Mouse (Mus musculus) intestine, embryonic 14.5 days (tissue): ENCODE measurements at regions not wholly inside any gene's neighbourhood (a gene's known extent, or its start where the extent isn't known, plus 50 kb on each side); places are given as distances from the start of the nearest gene placed in this dataset.

ENCODE experiments used
- ATAC-seq: fragments of 200-750 bp; cut with Nextera tagmentation; replicated peaks from 2 replicates; pipeline ENCODE4 v1.8.0; 2017; ENCODE audit warnings: low read depth, moderate number of reproducible peaks, moderate TSS enrichment, moderate library complexity; ENCODE audit not compliant: low FRiP score, low TSS enrichment
- DNase-seq: peaks from one replicate; pipeline ENCODE4 v3.0.0-alpha.2; 2018; ENCODE audit warnings: low spot score
- H3K27ac ChIP-seq: fragments of 300-500 bp; sonication (generic); 2 replicates; pipeline ENCODE4 v1.5.1; 2014; ENCODE audit warnings: low read depth, mild to moderate bottlenecking, control low read depth
- H3K27me3 ChIP-seq: fragments of 300-500 bp; sonication (generic); replicated peaks from 2 replicates; pipeline ENCODE4 v1.6.1; 2014; ENCODE audit warnings: low read length, control low read depth; ENCODE audit not compliant: control insufficient read depth, insufficient read depth
- H3K36me3 ChIP-seq: fragments of 300-500 bp; sonication (generic); 2 replicates; pipeline ENCODE4 v1.6.1; 2014; ENCODE audit warnings: low read length, control low read depth; ENCODE audit not compliant: control insufficient read depth, insufficient read depth
- H3K4me1 ChIP-seq: fragments of 300-500 bp; sonication (generic); replicated peaks from 2 replicates; pipeline ENCODE4 v1.6.1; 2014; ENCODE audit warnings: low read length, control low read depth, mixed read lengths; ENCODE audit not compliant: control insufficient read depth, insufficient read depth
- H3K4me2 ChIP-seq: fragments of 300-500 bp; sonication (generic); 2 replicates; pipeline ENCODE4 v1.6.1; 2014; ENCODE audit warnings: low read length
- H3K4me3 ChIP-seq: fragments of 300-500 bp; sonication (generic); 2 replicates; pipeline ENCODE4 v1.5.1; 2014; ENCODE audit warnings: low read depth, low read length, control low read depth, mixed read lengths
- H3K9ac ChIP-seq: fragments of 300-500 bp; sonication (generic); 2 replicates; pipeline ENCODE4 v1.6.1; 2014; ENCODE audit warnings: mild to moderate bottlenecking, low read length
- H3K9me3 ChIP-seq: fragments of 300-500 bp; sonication (generic); 2 replicates; pipeline ENCODE4 v1.6.1; 2016; ENCODE audit warnings: low read length, control low read depth; ENCODE audit not compliant: control insufficient read depth
- WGBS: fragments of 180-500 bp; shearing (Covaris S2); extraction: QIAGEN DNeasy Blood & Tissue Kit; methylation state at CpG from one replicate; pipeline ENCODE4 v1.1.7; 2014; 5-methylcytosine and 5-hydroxymethylcytosine counted together

GRCm38 (mm10) chr5:132652201-132652600 lies 109.1 kb upstream of the Auts2 start:
- Histone ChIP-seq H3K4me3 (no peak overlapping the region), H3K36me3 (no peaks in the 10 kb centered on the region), H3K9ac (no peak overlapping the region), H3K9me3 (peaks cover 6% of the 10 kb centered on the region; the same call in 1 of the 2 replicates), H3K27me3 (no peaks in the 10 kb centered on the region), H3K27ac (no peak overlapping the region), H3K4me2 (no peak overlapping the region), H3K4me1 (peaks cover 9% of the 10 kb centered on the region; the same call in 1 of the 2 replicates)
- WGBS: 17% methylated on average over 1 of the region's 1 CpGs
- no peak for DNase-seq
- no peak for ATAC-seq

GRCm38 (mm10) chr5:132649771-132650170 lies 106.6 kb upstream of the Auts2 start:
- Histone ChIP-seq H3K4me2 (no peak overlapping the region), H3K36me3 (no peaks in the 10 kb centered on the region), H3K9me3 (no peaks in the 10 kb centered on the region), H3K4me1 (peaks cover 9% of the 10 kb centered on the region; the same call in 1 of the 2 replicates), H3K9ac (no peak overlapping the region), H3K27me3 (no peaks in the 10 kb centered on the region), H3K4me3 (no peak overlapping the region), H3K27ac (no peak overlapping the region)
- DNase-seq (no peak), ATAC-seq (no peak)
- WGBS: 53% methylated on average over 7 of the region's 7 CpGs

GRCm38 (mm10) chr5:132648751-132649150 lies 105.6 kb upstream of the Auts2 start:
- H3K27ac ChIP-seq: no peak overlapping the region
- DNase-seq (no peak), ATAC-seq (no peak)
- no peak overlapping the region for H3K4me3 ChIP-seq
- 58% methylated on average over 2 of the region's 2 CpGs for WGBS
- no peak overlapping the region for H3K9ac ChIP-seq
- H3K27me3 ChIP-seq: no peaks in the 10 kb centered on the region
- no peaks in the 10 kb centered on the region for H3K9me3 ChIP-seq
- no peaks in the 10 kb centered on the region for H3K36me3 ChIP-seq
- H3K4me1 ChIP-seq: peaks cover 2% of the 10 kb centered on the region; the same call in 1 of the 2 replicates
- no peak overlapping the region for H3K4me2 ChIP-seq

DNA sequence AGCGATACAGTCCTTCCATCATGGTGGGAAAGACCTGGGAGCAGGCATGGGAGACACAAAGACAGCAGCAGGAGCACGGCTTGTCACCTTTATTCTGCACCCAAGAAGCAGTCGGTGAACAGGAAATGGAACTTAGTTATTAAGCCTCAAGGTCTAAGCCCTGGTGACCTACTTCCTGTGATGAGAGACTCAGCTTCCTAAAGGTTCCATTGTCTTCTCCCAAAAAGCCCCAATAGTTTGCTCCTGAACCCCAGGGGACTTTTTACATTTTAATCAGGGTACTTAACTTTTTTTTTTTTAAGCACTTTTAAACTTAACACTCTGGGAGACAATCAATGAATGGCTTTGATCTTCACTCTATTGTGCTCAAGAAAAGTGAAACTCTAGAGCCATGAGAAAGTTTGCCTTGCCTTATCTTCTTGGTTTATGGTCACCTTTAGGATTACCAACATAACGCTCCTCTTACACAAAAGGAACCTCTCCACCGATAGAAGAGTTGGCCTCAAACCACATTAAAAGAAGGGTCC lies 101.6 kb upstream of the Auts2 start:
- Histone ChIP-seq H3K27me3 (no peaks in the 10 kb centered on the region), H3K36me3 (no peaks in the 10 kb centered on the region), H3K27ac (no peak overlapping the region), H3K4me2 (no peak overlapping the region), H3K4me3 (no peak overlapping the region), H3K9me3 (no peaks in the 10 kb centered on the region), H3K4me1 (no peaks in the 10 kb centered on the region), H3K9ac (no peak overlapping the region)
- DNase-seq (no peak), ATAC-seq (no peak)
- WGBS: 77% methylated on average over 5 of the region's 5 CpGs

DNA sequence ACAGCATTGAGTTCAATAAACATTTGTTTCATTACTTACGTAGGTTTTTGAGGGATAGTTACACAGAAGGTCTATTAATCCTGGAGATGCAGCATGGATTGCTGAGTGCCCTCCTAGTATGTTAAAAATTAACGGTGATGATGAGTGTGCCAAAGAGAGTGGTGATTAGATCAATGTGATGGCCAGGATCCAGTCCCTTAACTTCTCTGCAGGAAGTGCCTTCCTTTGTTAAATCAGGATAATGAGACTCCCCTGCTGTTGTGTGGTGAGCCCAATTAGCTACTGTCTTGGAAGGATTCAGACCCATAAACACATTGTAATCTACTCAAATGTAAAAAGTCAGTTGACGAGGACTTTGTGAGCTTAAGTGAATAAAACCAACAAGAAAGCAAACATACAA lies 100.1 kb upstream of the Auts2 start:
- Histone ChIP-seq H3K4me1 (no peaks in the 10 kb centered on the region), H3K9ac (no peak overlapping the region), H3K27ac (no peak overlapping the region), H3K27me3 (no peaks in the 10 kb centered on the region), H3K36me3 (no peaks in the 10 kb centered on the region), H3K9me3 (no peaks in the 10 kb centered on the region), H3K4me3 (no peak overlapping the region), H3K4me2 (no peak overlapping the region)
- WGBS: 74% methylated on average over 3 of the region's 3 CpGs
- ATAC-seq (no peak), DNase-seq (no peak)

- Histone ChIP-seq H3K27ac (no peak overlapping the region), H3K9ac (no peak overlapping the region), H3K27me3 (no peaks in the 10 kb centered on the region), H3K36me3 (no peaks in the 10 kb centered on the region), H3K4me3 (no peak overlapping the region), H3K9me3 (peaks cover 6% of the 10 kb centered on the region), H3K4me2 (no peak overlapping the region), H3K4me1 (no peaks in the 10 kb centered on the region)
- no peak for DNase-seq
- WGBS: 42% methylated on average over 5 of the region's 5 CpGs
- no peak for ATAC-seq
Observed at GRCm38 (mm10) chr5:132633198-132633884, 90.2 kb upstream of the Auts2 start.

GRCm38 (mm10) chr5:132621751-132622150 lies 78.6 kb upstream of the Auts2 start:
- no peaks in the 10 kb centered on the region for H3K9me3 ChIP-seq
- ATAC-seq (no peak), DNase-seq (no peak)
- 77% methylated on average over 7 of the region's 7 CpGs for WGBS
- no peak overlapping the region for H3K27ac ChIP-seq
- H3K27me3 ChIP-seq: no peaks in the 10 kb centered on the region
- H3K4me1 ChIP-seq: no peaks in the 10 kb centered on the region
- no peak overlapping the region for H3K9ac ChIP-seq
- H3K36me3 ChIP-seq: no peaks in the 10 kb centered on the region
- no peak overlapping the region for H3K4me3 ChIP-seq
- H3K4me2 ChIP-seq: no peak overlapping the region

DNA sequence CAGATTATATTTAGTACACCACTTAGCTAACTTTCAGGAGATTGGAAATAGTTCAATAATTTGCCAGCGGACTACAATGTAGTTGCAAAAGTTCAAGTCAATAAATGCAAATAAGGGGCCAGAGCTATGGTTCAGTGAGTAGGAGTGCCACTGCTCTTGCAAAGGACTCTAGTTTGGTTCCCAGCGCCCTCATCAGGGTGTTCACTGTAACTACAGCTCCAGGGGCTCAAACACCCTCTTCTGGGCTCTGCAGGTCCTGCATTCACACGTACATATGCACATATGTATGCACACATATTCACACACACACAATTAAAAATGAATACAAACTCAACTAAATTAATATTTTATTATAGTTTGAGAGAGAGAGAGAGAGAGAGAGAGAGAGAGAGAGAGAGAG lies 74.1 kb upstream of the Auts2 start:
- H3K9me3 ChIP-seq: no peaks in the 10 kb centered on the region
- H3K9ac ChIP-seq: no peak overlapping the region
- H3K36me3 ChIP-seq: no peaks in the 10 kb centered on the region
- no peaks in the 10 kb centered on the region for H3K27me3 ChIP-seq
- no peaks in the 10 kb centered on the region for H3K4me1 ChIP-seq
- H3K4me2 ChIP-seq: no peak overlapping the region
- no peak overlapping the region for H3K4me3 ChIP-seq
- H3K27ac ChIP-seq: no peak overlapping the region
- 64% methylated on average over 3 of the region's 3 CpGs for WGBS
- no peak for DNase-seq
- no peak for ATAC-seq

GRCm38 (mm10) chr5:132609251-132609650 lies 66.1 kb upstream of the Auts2 start:
- no peak for ATAC-seq
- H3K9me3 ChIP-seq: no peaks in the 10 kb centered on the region
- no peaks in the 10 kb centered on the region for H3K27me3 ChIP-seq
- no peaks in the 10 kb centered on the region for H3K36me3 ChIP-seq
- DNase-seq: no peak
- 0 out of 2 replicates have a peak, but pooled peaks cover 4% of the 10 kb centered on the region for H3K4me1 ChIP-seq
- no peak overlapping the region for H3K4me2 ChIP-seq
- WGBS: 58% methylated on average over 4 of the region's 4 CpGs
- H3K27ac ChIP-seq: no peak overlapping the region
- H3K4me3 ChIP-seq: no peak overlapping the region
- no peak overlapping the region for H3K9ac ChIP-seq
